Mouse (Mus musculus): ENCODE measurements around the gene Zfp619.

- TF ChIP-seq CTCF (IDR thresholded peaks at IDR 0.05; ENCODE audit: extremely low read depth, insufficient read depth, insufficient read length, insufficient replicate concordance) (no peak), POLR2A (IDR thresholded peaks at IDR 0.05; ENCODE audit: low read depth, low read length) (no peak)
Measured at GRCm38 (mm10) chr7:39588037-39588436, 70.5 kb downstream of the Zfp619 start.
